Mouse (Mus musculus) gastrocnemius, adult 2 months (tissue): ENCODE results near the gene Cr2. TPM values are rescaled to one million over a fixed set of nuclear protein-coding genes. Genes with fewer than 3 reads are reported as not detected.
"Not testable (repeated sequence)": the region's sequence is repeated elsewhere in the genome, so short reads cannot be mapped to it uniquely, and the experiment has no call there.

Experiments used
- DNase-seq: peaks from one replicate; pipeline ENCODE4 v3.0.0; 2022
- H3K27ac ChIP-seq: fragments of 200-600 bp; 2 replicates; pipeline ENCODE4 v1.8.1; 2022; ENCODE audit warnings: mild to moderate bottlenecking
- H3K4me3 ChIP-seq: fragments of 200-600 bp; 2 replicates; pipeline ENCODE4 v1.8.1; 2022; ENCODE audit warnings: mild to moderate bottlenecking, moderate library complexity
- CTCF ChIP-seq: fragments of 200-600 bp; IDR thresholded peaks from 2 replicates; pipeline ENCODE4 v1.8.1; 2022; ENCODE audit warnings: antibody characterized with exemption, mild to moderate bottlenecking, moderate library complexity
- intact Hi-C: fragments of 180-260 bp; cut with DNase I; formaldehyde crosslinking; loops from one replicate; pipeline ENCODE4 v1.15.1; 2025
- long read RNA-seq, 2 experiments: library from polyadenylated mRNA; stranded (forward); transcript quantifications; one replicate each; pipeline ENCODE4 v2.0.0; 2021
- total RNA-seq, 2 experiments: library from RNA; stranded (reverse); gene quantifications; 2 replicates each; pipeline ENCODE4 v1.2.3; 2021

Cr2 gene
- total RNA-seq = not detected
- long read RNA-seq, experiment 1 = 0 reads
- long read RNA-seq, experiment 2 = 0 reads

- Histone ChIP-seq H3K27ac (no peak within 1 kb of the TSS), H3K4me3 (peak within 1 kb of the TSS; percentile 36)
- peak; percentile 33 for DNase-seq
- intact Hi-C loops = no loop called here
- peak; percentile 16; the same call in 1 of the 2 replicates for TF ChIP-seq CTCF
Measured at GRCm38 (mm10) chr1:195175980-195176931, at the start of gene Cr2. Gene Cr2, minus strand, starts transcription at chr1:195176716.

- no peak overlapping the region for H3K4me3 ChIP-seq
- DNase-seq = no peak
- TF ChIP-seq CTCF = no peak
- H3K27ac ChIP-seq = no peak overlapping the region
- intact Hi-C loops = no loop called here
Measured at GRCm38 (mm10) chr1:195221781-195222180, 45.3 kb upstream of the Cr2 start.

GRCm38 (mm10) chr1:195212851-195213250 lies 36.3 kb upstream of the Cr2 start:
- H3K27ac ChIP-seq, H3K4me3 ChIP-seq, DNase-seq, intact Hi-C loops: not testable (repeated sequence)

- Histone ChIP-seq H3K4me3 (no peak overlapping the region), H3K27ac (no peak overlapping the region)
- TF ChIP-seq CTCF = no peak
- intact Hi-C loops = no loop called here
- DNase-seq = no peak
Measured at GRCm38 (mm10) chr1:195184746-195185145, 8.2 kb upstream of the Cr2 start.

- no peak for TF ChIP-seq CTCF
Measured at GRCm38 (mm10) chr1:195164996-195165755, 11.3 kb downstream of the Cr2 start.

GRCm38 (mm10) chr1:195132070-195132469 lies 44.4 kb downstream of the Cr2 start:
- TF ChIP-seq CTCF = no peak
- peak overlapping the region; percentile 82 for H3K4me3 ChIP-seq
- intact Hi-C loops = loop anchor here (5.0 kb wide), 2 partner anchors 110 to 155 kb away; no protein-coding TSS in a partner anchor
- H3K27ac ChIP-seq = peak overlapping the region; percentile 99
- no peak for DNase-seq

More at GRCm38 (mm10) chr1:195164996-195165755, 11.3 kb downstream of the Cr2 start:
- Histone ChIP-seq H3K4me3 (no peak overlapping the region), H3K27ac (no peak overlapping the region)
- no peak for DNase-seq
- intact Hi-C loops = no loop called here

GRCm38 (mm10) chr1:195131675-195132015 lies 44.9 kb downstream of the Cr2 start:
- no peak for TF ChIP-seq CTCF
- intact Hi-C loops = loop anchor here (5.0 kb wide), 2 partner anchors 111 to 154 kb away; no protein-coding TSS in a partner anchor

GRCm38 (mm10) chr1:195130953-195131674 lies 45.4 kb downstream of the Cr2 start, which contains the start of gene Cr1l:
Gene Cr1l, minus strand, starts transcription at chr1:195131586.
- intact Hi-C loops = loop anchor here (5.0 kb wide), 2 partner anchors 111 to 154 kb away; no protein-coding TSS in a partner anchor
- Histone ChIP-seq H3K4me3 (peak within 1 kb of the TSS; percentile 82), H3K27ac (peak within 1 kb of the TSS; percentile 99)
- peak; percentile 91 for DNase-seq
- peak; percentile 67 for TF ChIP-seq CTCF

More at GRCm38 (mm10) chr1:195131675-195132015, 44.9 kb downstream of the Cr2 start:
- Histone ChIP-seq H3K4me3 (peak overlapping the region; percentile 82), H3K27ac (peak overlapping the region; percentile 99)
- no peak for DNase-seq

- TF ChIP-seq CTCF = no peak
- Histone ChIP-seq H3K27ac (peak overlapping the region; percentile 99), H3K4me3 (peak overlapping the region; percentile 82)
- no peak for DNase-seq
- intact Hi-C loops = loop anchor here (5.0 kb wide), 2 partner anchors 112 to 153 kb away; no protein-coding TSS in a partner anchor
Measured at GRCm38 (mm10) chr1:195130479-195130878, 46.0 kb downstream of the Cr2 start.

GRCm38 (mm10) chr1:195129867-195130266 lies 46.6 kb downstream of the Cr2 start:
- peak overlapping the region; percentile 82 for H3K4me3 ChIP-seq
- intact Hi-C loops = loop anchor here (5.0 kb wide), 2 partner anchors 112 to 153 kb away; no protein-coding TSS in a partner anchor

GRCm38 (mm10) chr1:195114414-195114813 lies 62.1 kb downstream of the Cr2 start:
- intact Hi-C loops = no loop called here
- no peak for TF ChIP-seq CTCF

More at GRCm38 (mm10) chr1:195129867-195130266, 46.6 kb downstream of the Cr2 start:
- H3K27ac ChIP-seq = no peak overlapping the region
- no peak for TF ChIP-seq CTCF
- DNase-seq = no peak

GRCm38 (mm10) chr1:195113621-195114020 lies 62.9 kb downstream of the Cr2 start:
- Histone ChIP-seq H3K27ac (no peak overlapping the region), H3K4me3 (no peak overlapping the region)
- DNase-seq = no peak
- intact Hi-C loops = no loop called here
- TF ChIP-seq CTCF = no peak

More at GRCm38 (mm10) chr1:195114414-195114813, 62.1 kb downstream of the Cr2 start:
- Histone ChIP-seq H3K4me3 (no peak overlapping the region), H3K27ac (no peak overlapping the region)
- DNase-seq = no peak
